Mouse (Mus musculus): ENCODE data around the gene Caln1. TPM values are rescaled to one million over a fixed set of nuclear protein-coding genes. Genes with fewer than 3 reads are reported as not detected.

Gene Caln1
- polyA plus RNA-seq, 1 experiment from 2014 or later = 0.27 TPM

- H3K27ac ChIP-seq (ENCODE audit: low read length) = no peak overlapping the region
- H3K4me2 ChIP-seq (ENCODE audit: low read depth, low read length) = no peak overlapping the region
- 88% methylated on average over 3 of the region's 3 CpGs for WGBS
- H3K4me3 ChIP-seq (ENCODE audit: low read length) = no peak overlapping the region
- no peaks in the 10 kb centered on the region for H3K27me3 ChIP-seq (replicated peaks; ENCODE audit: control insufficient read depth, insufficient read depth, low read length)
- no peaks in the 10 kb centered on the region for H3K9me3 ChIP-seq (ENCODE audit: control insufficient read depth, low read length)
- H3K36me3 ChIP-seq (ENCODE audit: control insufficient read depth, insufficient read depth, low read length) = no peaks in the 10 kb centered on the region
- no peak overlapping the region for H3K9ac ChIP-seq (ENCODE audit: low read depth, low read length)
- ATAC-seq = no peak
- H3K4me1 ChIP-seq (ENCODE audit: control insufficient read depth, insufficient read depth, low read length) = no peaks in the 10 kb centered on the region
These were observed 6.2 kb downstream of the Caln1 start for GRCm38 (mm10) chr5:130375411-130375810.

- 11% methylated on average over 13 of the region's 13 CpGs for WGBS
- ATAC-seq = no peak
- no peak within 1 kb of the TSS for H3K9ac ChIP-seq (ENCODE audit: low read depth, low read length)
- no peaks in the 10 kb centered on the region for H3K4me1 ChIP-seq (ENCODE audit: control insufficient read depth, insufficient read depth, low read length)
- no peaks in the 10 kb centered on the region for H3K9me3 ChIP-seq (ENCODE audit: control insufficient read depth, low read length)
- no peaks in the 10 kb centered on the region; the same call in 1 of the 2 replicates for H3K27me3 ChIP-seq (replicated peaks; ENCODE audit: control insufficient read depth, insufficient read depth, low read length)
- H3K4me2 ChIP-seq (ENCODE audit: low read depth, low read length) = no peak within 1 kb of the TSS
- H3K4me3 ChIP-seq (ENCODE audit: low read length) = no peak within 1 kb of the TSS
- H3K27ac ChIP-seq (ENCODE audit: low read length) = no peak within 1 kb of the TSS
- H3K36me3 ChIP-seq (ENCODE audit: control insufficient read depth, insufficient read depth, low read length) = no peaks in the 10 kb centered on the region
These were observed 15.1 kb downstream of the Caln1 start, which contains the start of gene A330070K13Rik for GRCm38 (mm10) chr5:130384222-130384912. TSS of gene A330070K13Rik (minus strand) at chr5:130384631.

GRCm38 (mm10) chr5:130386418-130386817 lies 17.2 kb downstream of the Caln1 start:
- no peak for ATAC-seq
- Histone ChIP-seq H3K4me2 (ENCODE audit: low read depth, low read length) (no peak overlapping the region), H3K4me3 (ENCODE audit: low read length) (no peak overlapping the region), H3K27me3 (replicated peaks; ENCODE audit: control insufficient read depth, insufficient read depth, low read length) (no peaks in the 10 kb centered on the region; the same call in 1 of the 2 replicates), H3K27ac (ENCODE audit: low read length) (no peak overlapping the region), H3K36me3 (ENCODE audit: control insufficient read depth, insufficient read depth, low read length) (no peaks in the 10 kb centered on the region), H3K9ac (ENCODE audit: low read depth, low read length) (no peak overlapping the region), H3K4me1 (ENCODE audit: control insufficient read depth, insufficient read depth, low read length) (no peaks in the 10 kb centered on the region), H3K9me3 (ENCODE audit: control insufficient read depth, low read length) (no peaks in the 10 kb centered on the region)
- WGBS = 59% methylated on average over 7 of the region's 7 CpGs

GRCm38 (mm10) chr5:130393618-130394355 lies 24.5 kb downstream of the Caln1 start:
- no peaks in the 10 kb centered on the region for H3K9me3 ChIP-seq (ENCODE audit: control insufficient read depth, low read length)
- H3K4me1 ChIP-seq (ENCODE audit: control insufficient read depth, insufficient read depth, low read length) = no peaks in the 10 kb centered on the region
- no peak overlapping the region for H3K27ac ChIP-seq (ENCODE audit: low read length)
- WGBS = 52% methylated on average over 8 of the region's 8 CpGs
- H3K4me2 ChIP-seq (ENCODE audit: low read depth, low read length) = no peak overlapping the region
- H3K4me3 ChIP-seq (ENCODE audit: low read length) = no peak overlapping the region
- no peak overlapping the region for H3K9ac ChIP-seq (ENCODE audit: low read depth, low read length)
- H3K36me3 ChIP-seq (ENCODE audit: control insufficient read depth, insufficient read depth, low read length) = no peaks in the 10 kb centered on the region
- no peaks in the 10 kb centered on the region for H3K27me3 ChIP-seq (replicated peaks; ENCODE audit: control insufficient read depth, insufficient read depth, low read length)
- ATAC-seq = no peak

GRCm38 (mm10) chr5:130394386-130394785 lies 25.1 kb downstream of the Caln1 start:
- Histone ChIP-seq H3K4me1 (ENCODE audit: control insufficient read depth, insufficient read depth, low read length) (no peaks in the 10 kb centered on the region), H3K27ac (ENCODE audit: low read length) (no peak overlapping the region), H3K9me3 (ENCODE audit: control insufficient read depth, low read length) (no peaks in the 10 kb centered on the region), H3K36me3 (ENCODE audit: control insufficient read depth, insufficient read depth, low read length) (no peaks in the 10 kb centered on the region), H3K9ac (ENCODE audit: low read depth, low read length) (no peak overlapping the region), H3K27me3 (replicated peaks; ENCODE audit: control insufficient read depth, insufficient read depth, low read length) (no peaks in the 10 kb centered on the region), H3K4me3 (ENCODE audit: low read length) (no peak overlapping the region), H3K4me2 (ENCODE audit: low read depth, low read length) (no peak overlapping the region)
- 70% methylated on average over 8 of the region's 8 CpGs for WGBS
- ATAC-seq = no peak

GRCm38 (mm10) chr5:130395142-130395541 lies 25.9 kb downstream of the Caln1 start:
- H3K27ac ChIP-seq (ENCODE audit: low read length) = no peak overlapping the region
- 61% methylated on average over 6 of the region's 6 CpGs for WGBS
- no peaks in the 10 kb centered on the region for H3K4me1 ChIP-seq (ENCODE audit: control insufficient read depth, insufficient read depth, low read length)
- H3K4me3 ChIP-seq (ENCODE audit: low read length) = no peak overlapping the region
- H3K9ac ChIP-seq (ENCODE audit: low read depth, low read length) = no peak overlapping the region
- no peak for ATAC-seq
- H3K9me3 ChIP-seq (ENCODE audit: control insufficient read depth, low read length) = no peaks in the 10 kb centered on the region
- H3K4me2 ChIP-seq (ENCODE audit: low read depth, low read length) = no peak overlapping the region
- H3K36me3 ChIP-seq (ENCODE audit: control insufficient read depth, insufficient read depth, low read length) = no peaks in the 10 kb centered on the region
- H3K27me3 ChIP-seq (replicated peaks; ENCODE audit: control insufficient read depth, insufficient read depth, low read length) = no peaks in the 10 kb centered on the region

- Histone ChIP-seq H3K27ac (ENCODE audit: low read length) (no peak overlapping the region), H3K9ac (ENCODE audit: low read depth, low read length) (no peak overlapping the region), H3K4me3 (ENCODE audit: low read length) (no peak overlapping the region), H3K4me2 (ENCODE audit: low read depth, low read length) (no peak overlapping the region), H3K36me3 (ENCODE audit: control insufficient read depth, insufficient read depth, low read length) (no peaks in the 10 kb centered on the region), H3K27me3 (replicated peaks; ENCODE audit: control insufficient read depth, insufficient read depth, low read length) (no peaks in the 10 kb centered on the region), H3K9me3 (ENCODE audit: control insufficient read depth, low read length) (no peaks in the 10 kb centered on the region), H3K4me1 (ENCODE audit: control insufficient read depth, insufficient read depth, low read length) (no peaks in the 10 kb centered on the region)
- WGBS = 89% methylated on average over 8 of the region's 8 CpGs
- no peak for ATAC-seq
These were observed 31.1 kb downstream of the Caln1 start for GRCm38 (mm10) chr5:130400136-130400917.

GRCm38 (mm10) chr5:130405201-130405600 lies 35.9 kb downstream of the Caln1 start:
- Histone ChIP-seq H3K4me1 (ENCODE audit: control insufficient read depth, insufficient read depth, low read length) (no peaks in the 10 kb centered on the region), H3K27ac (ENCODE audit: low read length) (no peak overlapping the region), H3K9ac (ENCODE audit: low read depth, low read length) (no peak overlapping the region), H3K27me3 (replicated peaks; ENCODE audit: control insufficient read depth, insufficient read depth, low read length) (no peaks in the 10 kb centered on the region), H3K4me2 (ENCODE audit: low read depth, low read length) (no peak overlapping the region), H3K36me3 (ENCODE audit: control insufficient read depth, insufficient read depth, low read length) (no peaks in the 10 kb centered on the region), H3K4me3 (ENCODE audit: low read length) (no peak overlapping the region), H3K9me3 (ENCODE audit: control insufficient read depth, low read length) (no peaks in the 10 kb centered on the region)
- no peak for ATAC-seq
- WGBS = 42% methylated on average over 1 of the region's 1 CpGs

- Histone ChIP-seq H3K4me2 (ENCODE audit: low read depth, low read length) (no peak overlapping the region), H3K9ac (ENCODE audit: low read depth, low read length) (no peak overlapping the region), H3K4me3 (ENCODE audit: low read length) (no peak overlapping the region), H3K36me3 (ENCODE audit: control insufficient read depth, insufficient read depth, low read length) (no peaks in the 10 kb centered on the region), H3K27ac (ENCODE audit: low read length) (no peak overlapping the region), H3K9me3 (ENCODE audit: control insufficient read depth, low read length) (no peaks in the 10 kb centered on the region), H3K4me1 (ENCODE audit: control insufficient read depth, insufficient read depth, low read length) (no peaks in the 10 kb centered on the region), H3K27me3 (replicated peaks; ENCODE audit: control insufficient read depth, insufficient read depth, low read length) (no peaks in the 10 kb centered on the region)
- 91% methylated on average over 6 of the region's 6 CpGs for WGBS
- ATAC-seq = no peak
These were observed 40.5 kb downstream of the Caln1 start for GRCm38 (mm10) chr5:130409706-130410105.
